ENCODE assay signal across 8 mouse cellular contexts in the genomic region with DNA sequence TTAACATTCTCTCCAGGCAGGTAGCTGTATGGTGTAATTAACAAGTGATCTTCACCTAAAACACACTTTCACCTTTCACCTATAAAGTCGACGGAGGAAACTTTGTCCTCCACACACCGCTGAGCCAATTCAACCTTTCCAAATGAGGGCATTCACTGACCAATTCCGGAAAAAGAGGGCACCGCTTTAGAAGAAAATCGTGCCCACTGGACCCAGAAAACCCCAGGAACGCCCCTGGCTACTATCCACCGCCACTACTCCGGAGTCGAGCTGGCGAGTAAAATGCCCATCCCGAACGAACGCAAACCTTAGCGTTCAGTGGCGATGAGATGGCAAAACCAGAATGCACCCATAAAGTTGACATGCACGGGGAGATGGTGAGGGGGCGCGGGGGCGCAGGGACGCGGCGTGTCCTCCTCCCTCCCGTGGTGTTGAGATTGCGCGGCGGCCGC. TPM values are rescaled to one million over a fixed set of nuclear protein-coding genes. Genes with fewer than 3 reads are reported as not detected.
A peak's percentile ranks its signal among the peaks of the same experiment; 100 is the strongest.
DNase-seq lines count a peak whose midpoint lies in the region; ATAC-seq and TF ChIP-seq lines count a peak whose summit lies in the region.

No protein-coding gene starts in this region.

- H3K27me3 ChIP-seq in lung, embryonic 14.5 days (ENCODE audit: insufficient read depth, low read length) = no peaks in the 10 kb centered on the region
- no peaks in the 10 kb centered on the region for H3K27me3 ChIP-seq in erythroblast, embryonic 14.5 days (ENCODE audit: control insufficient read depth)
- H3K27me3 ChIP-seq in kidney, adult 2 months (replicated peaks; ENCODE audit: control insufficient read depth, insufficient read depth, low read length) = no peaks in the 10 kb centered on the region

- TF ChIP-seq POLR2A in kidney, adult 2 months (IDR thresholded peaks at IDR 0.05; ENCODE audit: low read depth, low read length) = no peak

- H3K4me1 ChIP-seq in lung, embryonic 14.5 days (ENCODE audit: insufficient read depth) = peaks cover 3% of the 10 kb centered on the region; the same call in 1 of the 2 replicates
- H3K4me1 ChIP-seq in erythroblast, embryonic 14.5 days (ENCODE audit: control insufficient read depth) = peaks cover 20% of the 10 kb centered on the region
- H3K4me1 ChIP-seq in kidney, adult 2 months (ENCODE audit: control insufficient read depth, insufficient read depth, low read length) = peaks cover 17% of the 10 kb centered on the region; the same call in 1 of the 2 replicates

- TF ChIP-seq CTCF in lung, embryonic 14.5 days (IDR thresholded peaks at IDR 0.05; ENCODE audit: low read depth) = no peak
- TF ChIP-seq CTCF in kidney, adult 2 months (conservative IDR thresholded peaks at IDR 0.05; ENCODE audit: insufficient read depth, insufficient read length, low read depth, low read length) = no peak

- peak overlapping the region; percentile 83 for H3K4me3 ChIP-seq in lung, embryonic 14.5 days (ENCODE audit: low read depth, low read length)
- peak overlapping the region; percentile 90 for H3K4me3 ChIP-seq in erythroblast, embryonic 14.5 days (replicated peaks)
- peak overlapping the region; percentile 96 for H3K4me3 ChIP-seq in kidney, adult 2 months (ENCODE audit: insufficient read depth, low read depth, low read length)

- peak overlapping the region; percentile 74 for H3K4me2 ChIP-seq in lung, embryonic 14.5 days

- H3K27ac ChIP-seq in lung, embryonic 14.5 days (ENCODE audit: low read depth) = peak overlapping the region; percentile 96
- H3K27ac ChIP-seq in kidney, adult 2 months (ENCODE audit: insufficient read depth, low read depth, low read length) = peak overlapping the region; percentile 98

- WGBS in lung, embryonic 14.5 days = under 1% methylated on average over 23 of the region's 28 CpGs
- 2% methylated on average over 28 of the region's 28 CpGs for WGBS in kidney, adult 2 months

- H3K36me3 ChIP-seq in lung, embryonic 14.5 days (ENCODE audit: insufficient read depth) = no peaks in the 10 kb centered on the region
- H3K36me3 ChIP-seq in erythroblast, embryonic 14.5 days (ENCODE audit: control insufficient read depth) = no peaks in the 10 kb centered on the region
- H3K36me3 ChIP-seq in kidney, adult 2 months (ENCODE audit: control insufficient read depth, insufficient read depth, low read length) = no peaks in the 10 kb centered on the region

- no peak for ATAC-seq in lung, embryonic 14.5 days (ENCODE audit: insufficient read depth)
- peak; percentile 55 for ATAC-seq in megakaryocyte-erythroid progenitor cell, adult 5-6 weeks (replicated peaks; ENCODE audit: low FRiP score, low TSS enrichment, poor library complexity, severe bottlenecking)

- no peaks in the 10 kb centered on the region for H3K9me3 ChIP-seq in lung, embryonic 14.5 days (ENCODE audit: low read depth, low read length)
- H3K9me3 ChIP-seq in erythroblast, embryonic 14.5 days (ENCODE audit: control insufficient read depth, low read length) = no peaks in the 10 kb centered on the region

- peak; percentile 56 for DNase-seq in lung, embryonic 14.5 days
- no peak for DNase-seq in lung, postnatal 36 days
- peak; percentile 93 for DNase-seq in kidney, adult 2 months
- no peak for DNase-seq in layer of hippocampus, adult 18-20 months (ENCODE audit: low spot score in 2 of 2)
- no peak for DNase-seq in T-cell, adult 2 months (ENCODE audit: low spot score)
- no peak for DNase-seq in retina, postnatal 1 day

- peak overlapping the region; percentile 91 for H3K9ac ChIP-seq in lung, embryonic 14.5 days

RNA-seq across cellular contexts. Expression of a gene that starts 0.7 kb away (rescaled TPM):
- polyA plus RNA-seq in lung, embryonic 14.5 days (2014; fragmentation: Nextera tagmentation; extraction: Ambion mirVana) = 78.0 and 78.7 TPM in 2 replicates
- polyA plus RNA-seq in erythroblast, embryonic 14.5 days (2012) = 0.30 and 0.37 TPM in 2 replicates
- 25.5 and 48.2 TPM in 2 replicates for polyA plus RNA-seq in kidney, adult 2 months (2012; rRNA removed)
- total RNA-seq in megakaryocyte-erythroid progenitor cell, adult 5-6 weeks (2014; fragmentation: Nextera tagmentation) = 21.1 and 29.6 TPM in 2 replicates
- 47.1 and 48.0 TPM in 2 replicates for total RNA-seq in megakaryocyte-erythroid progenitor cell, adult 5-6 weeks (2017)
- total RNA-seq in layer of hippocampus, adult 18-20 months (2021) = 10 to 100 TPM; 54.1 to 55.7 TPM

Comparison
In these comparisons a context has a peak if more than half of its experiments do, and no peak if none do; other contexts are left out.
1. DNase-seq: peak in lung, embryonic 14.5 days (single experiment) and kidney, adult 2 months (single experiment); none in lung, postnatal 36 days (single experiment), layer of hippocampus, adult 18-20 months (0 of 2), T-cell, adult 2 months (single experiment) and retina, postnatal 1 day (single experiment).
2. RNA of a gene that starts 0.7 kb away (polyA plus RNA-seq): 78.0 to 78.7 TPM in lung, embryonic 14.5 days and 25.5 to 48.2 TPM in kidney, adult 2 months; 0.30 to 0.37 TPM in erythroblast, embryonic 14.5 days; every median in the first group is over 10 times any median in the second.
3. Peak in every context shown above with its lines, with median percentiles within 50 percentile points of each other: H3K4me3 ChIP-seq.